Mouse (Mus musculus) layer of hippocampus, postnatal 14 days (tissue): ENCODE measurements around the gene Fgd5. TPM values are rescaled to one million over a fixed set of nuclear protein-coding genes. Genes with fewer than 3 reads are reported as not detected.
"Not testable (repeated sequence)": the region's sequence is repeated elsewhere in the genome, so short reads cannot be mapped to it uniquely, and the experiment has no call there.

Experiments
- DNase-seq, 2 experiments: peaks; one replicate each; pipeline ENCODE4 v3.0.0; 2021 to 2022; ENCODE audit warnings: low spot score in 2 of 2, mixed read lengths in 1 of 2
- total RNA-seq, 2 experiments: library from RNA; stranded (reverse); gene quantifications; 2 replicates each; pipeline ENCODE4 v1.2.3; 2021

Fgd5 gene
- total RNA-seq, 2 experiments from 2014 or later, result 7.3 to 8.5 TPM

- DNase-seq, result peak in 1 of 2 experiments; percentile 22
Observed at GRCm38 (mm10) chr6:92064101-92064500, 85.4 kb downstream of the Fgd5 start.

GRCm38 (mm10) chr6:92065721-92066496, 87.2 kb downstream of the Fgd5 start:
- DNase-seq, result peak in 1 of 2 experiments; percentile 51

- DNase-seq, result peak; percentile 75 to 77
Observed at GRCm38 (mm10) chr6:92067146-92067790, 88.6 kb downstream of the Fgd5 start.

DNA sequence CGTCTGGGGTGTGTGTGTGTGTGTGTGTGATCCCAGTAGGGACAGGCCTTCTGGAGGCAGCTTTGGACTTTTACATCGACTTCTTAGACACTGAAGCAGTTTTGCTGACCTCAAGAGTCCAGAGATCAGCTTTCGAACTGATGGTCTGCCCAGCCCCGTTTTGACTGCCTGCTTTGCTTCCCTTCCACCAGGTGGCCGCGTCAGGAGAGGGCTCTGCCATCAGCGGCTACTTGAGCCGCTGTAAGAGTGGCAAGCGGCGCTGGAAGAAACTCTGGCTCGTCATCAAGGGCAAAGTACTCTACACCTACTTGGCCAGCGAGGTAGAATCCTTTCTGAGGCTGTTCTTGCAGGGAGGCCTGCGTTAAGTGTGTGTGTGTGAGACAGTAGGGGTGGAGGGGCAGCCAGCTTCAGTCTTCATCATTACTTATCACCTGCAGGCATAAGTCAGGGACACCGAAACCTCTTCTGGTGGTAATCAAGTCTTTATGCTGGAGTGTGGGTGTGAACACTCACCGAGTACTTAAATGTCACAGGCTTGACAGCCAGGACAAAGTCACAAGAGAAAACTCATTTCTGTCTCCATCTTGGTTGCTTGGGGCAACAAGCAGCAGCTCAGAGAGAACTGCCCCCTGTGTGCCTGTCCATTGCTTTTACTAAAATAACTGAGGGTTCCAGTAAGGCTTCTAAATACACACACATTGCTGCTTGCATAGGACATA, 92.6 kb downstream of the Fgd5 start:
- no peak for DNase-seq

GRCm38 (mm10) chr6:92080730-92081129, 102.1 kb downstream of the Fgd5 start:
- no peak for DNase-seq

GRCm38 (mm10) chr6:92082756-92083155, 104.1 kb downstream of the Fgd5 start:
- DNase-seq, result no peak

GRCm38 (mm10) chr6:92084932-92085331, 106.3 kb downstream of the Fgd5 start:
- DNase-seq, result peak in 1 of 2 experiments; percentile 10

- DNase-seq, result not testable (repeated sequence)
Observed at GRCm38 (mm10) chr6:92089141-92089540, 110.5 kb downstream of the Fgd5 start.

- DNase-seq, result no peak
Observed at GRCm38 (mm10) chr6:92089982-92090381, 111.3 kb downstream of the Fgd5 start.

GRCm38 (mm10) chr6:92090497-92090896, 111.8 kb downstream of the Fgd5 start:
- no peak for DNase-seq

DNA sequence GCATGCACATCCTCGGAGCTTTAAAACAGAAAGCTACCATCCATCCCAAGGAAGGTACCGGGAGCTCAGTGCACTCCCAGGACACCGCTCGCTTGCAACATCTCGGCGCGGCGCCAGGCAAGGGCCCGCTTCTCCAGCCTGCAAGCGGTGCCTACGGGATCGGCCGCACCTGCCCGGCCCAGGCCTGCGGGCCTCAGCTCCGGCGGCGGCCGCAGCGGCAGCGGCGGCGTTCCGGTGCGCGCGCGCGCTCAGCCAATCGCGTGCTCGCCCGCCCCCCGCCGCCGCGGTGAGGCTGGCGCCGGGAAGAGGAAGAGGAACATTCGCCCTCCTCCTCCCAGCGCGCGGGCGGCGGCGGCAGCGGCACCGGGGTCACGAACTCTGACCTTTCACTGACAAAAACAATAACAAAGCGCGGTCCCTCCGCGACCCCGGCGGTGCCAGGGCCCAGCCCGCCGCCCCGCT, 112.5 kb downstream of the Fgd5 start, which contains the start of gene Nr2c2:
TSS of gene Nr2c2 (plus strand) at position 261 of the 462 bp plus-strand sequence.
- peak; percentile 85 to 89 for DNase-seq

DNA sequence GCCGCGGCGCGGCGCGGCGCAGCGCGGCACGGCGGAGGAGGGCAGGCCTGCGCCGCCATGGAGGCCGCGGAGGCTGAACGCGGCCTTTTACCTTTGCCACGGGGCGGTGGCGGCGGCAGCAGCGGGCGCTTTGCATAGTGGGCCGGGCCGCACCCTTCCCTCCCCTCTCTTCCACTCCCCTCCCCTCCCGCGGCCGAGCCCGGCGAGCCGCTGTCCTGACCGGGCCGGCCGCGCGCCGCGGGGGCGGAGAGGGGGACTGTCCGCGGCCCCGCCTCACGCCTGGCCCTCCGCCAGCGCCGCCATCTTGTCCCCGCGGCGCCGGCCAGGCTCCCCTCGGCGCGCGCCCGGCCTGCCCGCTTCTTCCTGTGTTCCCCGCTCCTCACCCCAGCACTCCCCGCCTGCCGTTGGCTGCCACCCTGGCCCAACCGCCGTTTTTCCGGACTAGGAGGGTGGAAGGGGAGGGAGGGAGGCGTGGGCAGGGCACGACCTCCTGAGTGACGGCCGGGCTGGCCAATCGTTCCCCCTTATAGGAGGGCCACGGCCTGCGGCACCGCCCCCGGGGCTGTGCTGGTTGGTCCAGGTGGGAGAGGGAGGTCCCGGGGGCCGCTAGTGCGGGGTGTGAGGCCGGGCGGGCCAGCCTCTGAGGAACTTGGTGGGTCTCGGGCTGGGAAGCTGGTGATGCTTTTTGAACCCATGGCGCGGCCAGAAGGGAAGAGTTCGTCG, 113.2 kb downstream of the Fgd5 start:
- peak; percentile 99 to 100 for DNase-seq

GRCm38 (mm10) chr6:92092737-92093136, 114.1 kb downstream of the Fgd5 start:
- DNase-seq, result no peak

- DNase-seq, result no peak
Observed at GRCm38 (mm10) chr6:92093869-92094268, 115.2 kb downstream of the Fgd5 start.

DNA sequence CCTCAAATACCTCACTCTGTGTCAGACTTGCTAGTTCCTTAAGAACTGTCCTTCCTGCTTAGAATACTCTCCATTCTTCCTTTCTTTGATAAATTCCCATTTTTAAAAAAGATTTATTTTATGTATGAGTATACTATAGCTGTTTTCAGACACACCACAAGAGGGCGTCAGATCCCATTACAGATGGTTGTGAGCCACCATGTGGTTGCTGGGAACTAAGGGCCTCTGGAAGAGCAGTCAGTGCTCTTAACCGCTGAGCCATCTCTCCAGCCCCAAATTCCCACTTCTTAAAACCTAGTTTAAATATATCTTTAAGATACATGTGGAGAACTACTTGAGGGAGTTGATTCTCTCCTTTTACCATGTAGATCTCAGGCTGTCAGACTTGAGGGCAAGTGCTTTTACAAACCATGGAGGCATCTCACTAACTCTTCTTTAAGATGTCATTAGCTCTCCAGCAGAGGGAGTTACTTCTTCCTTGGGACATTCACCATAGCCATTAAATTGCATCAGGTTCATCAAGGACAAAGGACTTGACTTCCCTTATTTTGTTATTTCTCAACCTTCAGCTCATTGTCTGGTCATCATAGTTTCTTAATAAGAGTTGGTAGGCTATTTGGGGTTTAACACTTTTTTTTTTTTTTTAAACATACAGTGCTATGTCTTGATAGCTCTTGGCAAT, 122.1 kb downstream of the Fgd5 start:
- DNase-seq, result no peak

DNA sequence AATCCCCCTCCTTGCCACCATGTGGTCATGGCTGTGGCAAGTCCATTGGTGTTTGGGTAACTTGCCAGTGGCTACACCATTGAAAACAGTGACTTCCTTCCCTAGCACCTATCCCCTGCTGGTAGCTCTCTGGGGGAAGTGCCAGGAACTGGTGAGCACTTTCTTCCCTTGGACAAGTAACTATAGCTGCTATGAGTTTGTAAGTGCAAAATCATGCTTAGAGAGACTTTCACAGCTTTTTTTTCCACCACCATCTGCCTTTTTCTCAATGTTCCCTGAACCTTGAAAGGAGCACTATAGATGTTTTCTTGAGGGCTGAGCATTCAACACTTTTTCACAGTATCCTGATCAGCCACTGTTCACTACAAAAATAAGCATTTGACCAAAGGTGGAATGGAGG, 145.9 kb downstream of the Fgd5 start:
- DNase-seq, result no peak
